Mouse (Mus musculus) kidney, adult 2 months (tissue): ENCODE measurements around the gene Vipr2.

Experiments used
- CTCF ChIP-seq: fragments of 200-500 bp; conservative IDR thresholded peaks from 2 replicates; pipeline ENCODE4 v1.5.1; 2011; ENCODE audit warnings: low read depth, mild to moderate bottlenecking, control low read depth, low read length, moderate library complexity, mixed read lengths; ENCODE audit not compliant: insufficient read depth, insufficient read length
- POLR2A ChIP-seq: fragments of 200-500 bp; IDR thresholded peaks from one replicate; pipeline ENCODE4 v1.6.1; 2011; ENCODE audit warnings: low read depth, low read length, control low read depth

DNA sequence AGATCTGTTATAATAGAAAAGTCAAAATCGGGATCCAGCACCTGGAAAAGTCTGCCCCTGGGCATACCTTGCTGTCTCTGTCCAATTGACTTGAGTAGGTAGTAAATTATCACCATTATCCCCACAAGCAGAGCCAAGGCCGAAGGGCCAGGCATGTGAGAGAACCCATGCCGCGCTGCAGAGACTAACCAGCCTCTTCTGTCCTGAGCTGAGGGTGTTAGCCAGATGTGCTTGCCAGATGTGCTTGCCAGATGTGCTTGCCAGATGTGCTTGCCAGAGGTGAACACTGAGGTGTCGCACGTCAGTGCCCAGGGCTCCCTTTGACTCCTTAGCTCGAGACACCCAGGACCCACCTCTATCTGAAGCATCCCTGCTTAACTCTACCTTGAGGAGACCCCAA, 53.4 kb downstream of the Vipr2 start:
- TF ChIP-seq CTCF (no peak), POLR2A (no peak)
